Mouse (Mus musculus): ENCODE data around the gene Cbx5. TPM values are rescaled to one million over a fixed set of nuclear protein-coding genes. Genes with fewer than 3 reads are reported as not detected.

The Cbx5 gene
- polyA plus RNA-seq, 1 experiment from 2014 or later = 40.6 TPM

- ATAC-seq (ENCODE audit: low read depth) = no peak
- 63% methylated on average over 3 of the region's 3 CpGs for WGBS (ENCODE audit: insufficient replicate concordance)
- Histone ChIP-seq H3K27me3 (ENCODE audit: control insufficient read depth, insufficient read depth, low read depth, low read length) (peaks cover 15% of the 10 kb centered on the region), H3K9ac (ENCODE audit: low read depth, low read length) (no peak overlapping the region), H3K4me2 (ENCODE audit: low read depth, low read length) (no peak overlapping the region), H3K4me1 (ENCODE audit: control insufficient read depth, low read depth, low read length) (no peaks in the 10 kb centered on the region), H3K27ac (ENCODE audit: low read length) (no peak overlapping the region), H3K4me3 (ENCODE audit: low read depth, low read length) (no peak overlapping the region), H3K9me3 (replicated peaks; ENCODE audit: control insufficient read depth, low read length) (no peaks in the 10 kb centered on the region), H3K36me3 (ENCODE audit: control insufficient read depth, insufficient read depth) (no peaks in the 10 kb centered on the region)
Observed at GRCm38 (mm10) chr15:103152371-103152770, 87.2 kb downstream of the Cbx5 start.

GRCm38 (mm10) chr15:103147779-103148178 lies 91.8 kb downstream of the Cbx5 start:
- WGBS (ENCODE audit: insufficient replicate concordance) = 52% methylated on average over 9 of the region's 9 CpGs

GRCm38 (mm10) chr15:103147422-103147690 lies 92.3 kb downstream of the Cbx5 start:
- Histone ChIP-seq H3K27me3 (ENCODE audit: control insufficient read depth, insufficient read depth, low read depth, low read length) (peaks cover 55% of the 10 kb centered on the region), H3K4me1 (ENCODE audit: control insufficient read depth, low read depth, low read length) (no peaks in the 10 kb centered on the region), H3K27ac (ENCODE audit: low read length) (no peak overlapping the region), H3K4me3 (ENCODE audit: low read depth, low read length) (no peak overlapping the region), H3K36me3 (ENCODE audit: control insufficient read depth, insufficient read depth) (no peaks in the 10 kb centered on the region), H3K9ac (ENCODE audit: low read depth, low read length) (no peak overlapping the region), H3K9me3 (replicated peaks; ENCODE audit: control insufficient read depth, low read length) (no peaks in the 10 kb centered on the region), H3K4me2 (ENCODE audit: low read depth, low read length) (no peak overlapping the region)
- no peak for ATAC-seq (ENCODE audit: low read depth)
- 16% methylated on average over 3 of the region's 3 CpGs for WGBS (ENCODE audit: insufficient replicate concordance)

More at GRCm38 (mm10) chr15:103147779-103148178, 91.8 kb downstream of the Cbx5 start:
- ATAC-seq (ENCODE audit: low read depth) = no peak
- H3K9ac ChIP-seq (ENCODE audit: low read depth, low read length) = no peak overlapping the region
- no peaks in the 10 kb centered on the region for H3K36me3 ChIP-seq (ENCODE audit: control insufficient read depth, insufficient read depth)
- H3K4me2 ChIP-seq (ENCODE audit: low read depth, low read length) = no peak overlapping the region
- no peak overlapping the region for H3K27ac ChIP-seq (ENCODE audit: low read length)
- no peak overlapping the region for H3K4me3 ChIP-seq (ENCODE audit: low read depth, low read length)
- peaks cover 55% of the 10 kb centered on the region for H3K27me3 ChIP-seq (ENCODE audit: control insufficient read depth, insufficient read depth, low read depth, low read length)
- no peaks in the 10 kb centered on the region for H3K9me3 ChIP-seq (replicated peaks; ENCODE audit: control insufficient read depth, low read length)
- no peaks in the 10 kb centered on the region for H3K4me1 ChIP-seq (ENCODE audit: control insufficient read depth, low read depth, low read length)

GRCm38 (mm10) chr15:103146627-103147421 lies 92.8 kb downstream of the Cbx5 start:
- WGBS (ENCODE audit: insufficient replicate concordance) = 1% methylated on average over 47 of the region's 57 CpGs

GRCm38 (mm10) chr15:103145635-103146299 lies 93.8 kb downstream of the Cbx5 start:
- peaks cover 60% of the 10 kb centered on the region for H3K27me3 ChIP-seq (ENCODE audit: control insufficient read depth, insufficient read depth, low read depth, low read length)
- H3K27ac ChIP-seq (ENCODE audit: low read length) = no peak overlapping the region
- no peaks in the 10 kb centered on the region for H3K36me3 ChIP-seq (ENCODE audit: control insufficient read depth, insufficient read depth)
- no peaks in the 10 kb centered on the region for H3K4me1 ChIP-seq (ENCODE audit: control insufficient read depth, low read depth, low read length)
- H3K9ac ChIP-seq (ENCODE audit: low read depth, low read length) = no peak overlapping the region
- ATAC-seq (ENCODE audit: low read depth) = no peak
- H3K9me3 ChIP-seq (replicated peaks; ENCODE audit: control insufficient read depth, low read length) = no peaks in the 10 kb centered on the region
- no peak overlapping the region for H3K4me2 ChIP-seq (ENCODE audit: low read depth, low read length)
- H3K4me3 ChIP-seq (ENCODE audit: low read depth, low read length) = no peak overlapping the region
- WGBS (ENCODE audit: insufficient replicate concordance) = 51% methylated on average over 11 of the region's 11 CpGs

More at GRCm38 (mm10) chr15:103146627-103147421, 92.8 kb downstream of the Cbx5 start:
- peak overlapping the region; percentile 23; the same call in 1 of the 2 replicates for H3K4me3 ChIP-seq (ENCODE audit: low read depth, low read length)
- H3K4me1 ChIP-seq (ENCODE audit: control insufficient read depth, low read depth, low read length) = no peaks in the 10 kb centered on the region
- no peak overlapping the region for H3K27ac ChIP-seq (ENCODE audit: low read length)
- ATAC-seq (ENCODE audit: low read depth) = no peak
- H3K9ac ChIP-seq (ENCODE audit: low read depth, low read length) = no peak overlapping the region
- peak overlapping the region; percentile 18; the same call in 1 of the 2 replicates for H3K4me2 ChIP-seq (ENCODE audit: low read depth, low read length)
- peaks cover 55% of the 10 kb centered on the region for H3K27me3 ChIP-seq (ENCODE audit: control insufficient read depth, insufficient read depth, low read depth, low read length)
- H3K9me3 ChIP-seq (replicated peaks; ENCODE audit: control insufficient read depth, low read length) = no peaks in the 10 kb centered on the region
- no peaks in the 10 kb centered on the region for H3K36me3 ChIP-seq (ENCODE audit: control insufficient read depth, insufficient read depth)

- Histone ChIP-seq H3K27me3 (ENCODE audit: control insufficient read depth, insufficient read depth, low read depth, low read length) (peaks cover 61% of the 10 kb centered on the region), H3K4me1 (ENCODE audit: control insufficient read depth, low read depth, low read length) (no peaks in the 10 kb centered on the region), H3K4me2 (ENCODE audit: low read depth, low read length) (no peak overlapping the region), H3K27ac (ENCODE audit: low read length) (no peak overlapping the region), H3K36me3 (ENCODE audit: control insufficient read depth, insufficient read depth) (no peaks in the 10 kb centered on the region), H3K9me3 (replicated peaks; ENCODE audit: control insufficient read depth, low read length) (no peaks in the 10 kb centered on the region), H3K9ac (ENCODE audit: low read depth, low read length) (no peak overlapping the region), H3K4me3 (ENCODE audit: low read depth, low read length) (no peak overlapping the region)
- no peak for ATAC-seq (ENCODE audit: low read depth)
- 17% methylated on average over 3 of the region's 3 CpGs for WGBS (ENCODE audit: insufficient replicate concordance)
Observed at GRCm38 (mm10) chr15:103144176-103144575, 95.4 kb downstream of the Cbx5 start.

MicroRNA genes within 50 kb of the gene (microRNA counts, 519-probe panel; counts per million panel counts)
- microRNA mmu-miR-148b = 2,868 counts per million, percentile 78 among the panel's probes with 10 or more counts

Small RNA genes lying within 50 kb of the gene (microRNA-seq; reads per million reads assigned to microRNA genes)
- gene Mir148b = 434 reads per million, percentile 68 among the genes with 10 or more reads in this experiment

Other genes with a start within 250 kb of the Cbx5 start
- gene Hoxc8, start 249.2 kb downstream of the Cbx5 start, polyA plus RNA-seq (2015; fragmentation: Nextera tagmentation; extraction: Ambion mirVana) = not detected in 2 replicates
- gene Hoxc6, start 241.6 kb downstream of the Cbx5 start, polyA plus RNA-seq (2015; fragmentation: Nextera tagmentation; extraction: Ambion mirVana) = 0.07 TPM in 1 of 2 replicates, not detected in the other
- 0.09 and 0.15 TPM in 2 replicates for gene Hoxc4, start 220.9 kb downstream of the Cbx5 start, polyA plus RNA-seq (2015; fragmentation: Nextera tagmentation; extraction: Ambion mirVana)
- gene Smug1, start 72.7 kb downstream of the Cbx5 start, polyA plus RNA-seq (2015; fragmentation: Nextera tagmentation; extraction: Ambion mirVana) = 5.1 and 5.8 TPM in 2 replicates
- gene Hnrnpa1, start 616 bp upstream of the Cbx5 start, polyA plus RNA-seq (2015; fragmentation: Nextera tagmentation; extraction: Ambion mirVana) = 174 and 193 TPM in 2 replicates
- 202 and 220 TPM in 2 replicates for gene Nfe2, start 18.6 kb upstream of the Cbx5 start, polyA plus RNA-seq (2015; fragmentation: Nextera tagmentation; extraction: Ambion mirVana)
- 194 TPM in 2 replicates for gene Copz1, start 32.9 kb upstream of the Cbx5 start, polyA plus RNA-seq (2015; fragmentation: Nextera tagmentation; extraction: Ambion mirVana)
- gene Gpr84, start 70.8 kb upstream of the Cbx5 start, polyA plus RNA-seq (2015; fragmentation: Nextera tagmentation; extraction: Ambion mirVana) = 1.0 and 1.1 TPM in 2 replicates
- 5.5 and 7.0 TPM in 2 replicates for gene Zfp385a, start 100.3 kb upstream of the Cbx5 start, polyA plus RNA-seq (2015; fragmentation: Nextera tagmentation; extraction: Ambion mirVana)
- gene Itga5, start 126.9 kb upstream of the Cbx5 start, polyA plus RNA-seq (2015; fragmentation: Nextera tagmentation; extraction: Ambion mirVana) = 18.4 and 19.6 TPM in 2 replicates
- not detected in 2 replicates for gene Gtsf1, start 190.7 kb upstream of the Cbx5 start, polyA plus RNA-seq (2015; fragmentation: Nextera tagmentation; extraction: Ambion mirVana)
- not detected in 2 replicates for gene Gtsf2, start 208.7 kb upstream of the Cbx5 start, polyA plus RNA-seq (2015; fragmentation: Nextera tagmentation; extraction: Ambion mirVana)
- gene Nckap1l, start 214.0 kb upstream of the Cbx5 start, polyA plus RNA-seq (2015; fragmentation: Nextera tagmentation; extraction: Ambion mirVana) = 8.1 TPM in 2 replicates